Mouse (Mus musculus): Measurements from ENCODE around the gene Macf1. TPM values are rescaled to one million over a fixed set of nuclear protein-coding genes. Genes with fewer than 3 reads are reported as not detected.
"Not testable (repeated sequence)": the region's sequence is repeated elsewhere in the genome, so short reads cannot be mapped to it uniquely, and the experiment has no call there.

The Macf1 gene
- polyA plus RNA-seq, 1 experiment from 2014 or later = 75.7 TPM

DNA sequence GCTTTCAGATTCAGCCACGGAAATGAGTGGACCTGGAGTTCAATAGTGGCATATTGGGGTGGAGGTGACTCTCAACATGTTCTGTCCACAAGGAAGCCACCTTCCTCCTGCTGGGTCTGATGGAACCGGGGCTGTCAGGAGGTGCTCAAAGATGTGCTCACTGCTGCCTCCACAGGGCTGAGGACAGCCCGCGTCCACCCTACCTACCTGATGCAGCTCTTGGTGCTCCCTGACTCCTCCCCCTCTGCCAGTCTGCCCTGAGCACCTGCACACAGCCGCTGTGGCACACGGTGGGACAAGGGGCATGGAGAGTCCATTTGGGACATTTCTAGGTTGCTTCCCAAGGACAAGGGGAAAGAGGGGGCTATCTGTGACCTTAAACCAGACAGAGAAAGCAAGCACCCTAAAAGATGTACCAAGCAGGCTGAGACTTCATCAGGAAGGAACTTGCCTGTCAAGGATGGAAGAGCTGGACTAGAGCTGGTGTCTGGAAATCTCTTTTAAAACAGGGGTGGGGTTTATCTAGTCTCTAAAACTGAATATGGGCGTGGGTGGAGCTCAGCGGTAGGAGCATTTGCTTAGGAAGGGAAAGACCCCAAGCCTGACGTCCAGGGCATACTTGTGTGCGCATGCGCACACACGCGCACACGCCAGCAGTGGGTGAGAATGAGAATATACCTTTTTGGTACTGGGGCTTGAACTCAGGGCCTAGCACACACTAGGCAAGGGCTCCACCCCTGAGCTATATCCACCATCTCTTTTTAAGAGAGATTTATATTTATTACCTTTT lies 348.2 kb downstream of the Macf1 start:
- H3K9ac ChIP-seq (ENCODE audit: low read depth, low read length) = no peak overlapping the region
- H3K9me3 ChIP-seq (replicated peaks; ENCODE audit: control insufficient read depth, low read length, poor library complexity, severe bottlenecking) = no peaks in the 10 kb centered on the region; the same call in 1 of the 2 replicates
- 64% methylated on average over 14 of the region's 14 CpGs for WGBS
- no peaks in the 10 kb centered on the region for H3K4me1 ChIP-seq (ENCODE audit: control insufficient read depth, insufficient read depth, low read length)
- peaks cover 9% of the 10 kb centered on the region for H3K27me3 ChIP-seq (ENCODE audit: control insufficient read depth, insufficient read depth, low read depth, low read length)
- H3K36me3 ChIP-seq (ENCODE audit: control insufficient read depth, insufficient read depth, low read length) = no peaks in the 10 kb centered on the region
- ATAC-seq = no peak
- no peak overlapping the region for H3K4me2 ChIP-seq (ENCODE audit: low read length)
- no peak overlapping the region for H3K27ac ChIP-seq (ENCODE audit: low read length)
- H3K4me3 ChIP-seq (ENCODE audit: low read depth, low read length) = no peak overlapping the region

DNA sequence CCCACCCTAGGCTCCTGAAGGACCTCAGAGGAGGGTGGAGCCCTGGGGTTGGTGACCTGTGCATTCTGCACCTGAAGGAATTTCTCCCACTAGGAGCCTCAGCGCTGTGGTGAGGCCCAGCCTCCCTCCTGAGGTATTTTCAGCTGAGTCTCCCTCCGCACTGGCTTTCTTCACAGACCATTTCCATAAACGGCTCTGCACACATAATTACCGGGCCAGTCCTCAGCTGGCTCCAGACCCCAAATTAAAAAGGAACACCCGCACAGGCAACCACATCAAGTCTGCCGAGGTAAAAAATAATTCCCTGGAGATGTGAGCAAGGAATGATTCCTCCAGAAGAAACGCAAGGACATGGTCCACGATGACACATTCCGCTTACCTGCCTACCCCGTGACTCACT lies 348.9 kb downstream of the Macf1 start:
- not testable (repeated sequence) for H3K4me2 ChIP-seq (ENCODE audit: low read length); H3K36me3 ChIP-seq (ENCODE audit: control insufficient read depth, insufficient read depth, low read length); H3K4me1 ChIP-seq (ENCODE audit: control insufficient read depth, insufficient read depth, low read length); H3K27me3 ChIP-seq (ENCODE audit: control insufficient read depth, insufficient read depth, low read depth, low read length); H3K9me3 ChIP-seq (replicated peaks; ENCODE audit: control insufficient read depth, low read length, poor library complexity, severe bottlenecking); H3K27ac ChIP-seq (ENCODE audit: low read length); ATAC-seq; H3K9ac ChIP-seq (ENCODE audit: low read depth, low read length); H3K4me3 ChIP-seq (ENCODE audit: low read depth, low read length)
- WGBS = 77% methylated on average over 10 of the region's 10 CpGs

DNA sequence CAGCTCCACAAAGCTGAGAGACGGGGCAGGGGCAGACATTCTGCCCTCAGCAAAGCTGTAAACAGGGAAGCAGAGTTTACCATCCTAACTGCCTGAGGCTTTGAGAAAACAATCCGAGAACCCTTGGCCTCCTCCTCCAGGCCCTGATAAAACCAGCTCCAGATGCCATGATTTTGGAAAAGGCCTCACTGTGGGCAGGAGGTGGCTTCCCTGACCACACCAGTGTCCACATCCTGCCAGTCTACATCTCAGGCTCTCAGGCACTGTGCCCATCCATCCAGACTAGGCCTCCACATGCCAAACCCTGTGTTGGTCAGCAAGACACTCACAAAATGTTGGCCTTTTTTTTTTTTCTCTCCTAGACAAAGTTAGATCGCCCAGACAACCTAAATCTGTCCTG lies 350.0 kb downstream of the Macf1 start:
- H3K9me3 ChIP-seq (replicated peaks; ENCODE audit: control insufficient read depth, low read length, poor library complexity, severe bottlenecking) = no peaks in the 10 kb centered on the region; the same call in 1 of the 2 replicates
- ATAC-seq = no peak
- no peak overlapping the region for H3K4me3 ChIP-seq (ENCODE audit: low read depth, low read length)
- H3K36me3 ChIP-seq (ENCODE audit: control insufficient read depth, insufficient read depth, low read length) = no peaks in the 10 kb centered on the region
- 81% methylated on average over 3 of the region's 3 CpGs for WGBS
- no peak overlapping the region for H3K4me2 ChIP-seq (ENCODE audit: low read length)
- H3K27me3 ChIP-seq (ENCODE audit: control insufficient read depth, insufficient read depth, low read depth, low read length) = no peaks in the 10 kb centered on the region
- no peak overlapping the region for H3K27ac ChIP-seq (ENCODE audit: low read length)
- H3K9ac ChIP-seq (ENCODE audit: low read depth, low read length) = no peak overlapping the region
- no peaks in the 10 kb centered on the region for H3K4me1 ChIP-seq (ENCODE audit: control insufficient read depth, insufficient read depth, low read length)

DNA sequence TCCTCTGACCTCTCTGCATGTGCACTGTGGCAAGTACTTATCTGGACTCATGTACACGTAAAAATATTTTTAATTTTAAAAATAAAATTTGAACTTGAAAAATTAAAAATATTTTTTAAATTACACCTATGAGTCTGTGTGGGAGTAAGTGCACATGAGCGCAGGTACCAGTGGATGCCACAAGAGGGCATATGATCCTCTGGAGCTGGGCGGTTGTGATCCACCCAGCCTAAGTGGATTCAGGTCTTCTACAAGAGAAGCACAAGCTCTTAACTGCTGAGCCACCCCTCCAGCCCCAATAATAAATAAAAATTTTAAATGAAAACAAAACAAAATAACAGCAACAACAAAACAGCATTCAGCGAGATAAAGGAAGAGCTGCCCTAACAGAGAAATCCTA lies 351.0 kb downstream of the Macf1 start:
- no peaks in the 10 kb centered on the region for H3K27me3 ChIP-seq (ENCODE audit: control insufficient read depth, insufficient read depth, low read depth, low read length)
- no peak overlapping the region for H3K4me2 ChIP-seq (ENCODE audit: low read length)
- H3K4me3 ChIP-seq (ENCODE audit: low read depth, low read length) = no peak overlapping the region
- H3K4me1 ChIP-seq (ENCODE audit: control insufficient read depth, insufficient read depth, low read length) = no peaks in the 10 kb centered on the region
- 96% methylated on average over 4 of the region's 4 CpGs for WGBS
- no peak overlapping the region for H3K27ac ChIP-seq (ENCODE audit: low read length)
- no peak for ATAC-seq
- H3K9me3 ChIP-seq (replicated peaks; ENCODE audit: control insufficient read depth, low read length, poor library complexity, severe bottlenecking) = no peaks in the 10 kb centered on the region; the same call in 1 of the 2 replicates
- H3K9ac ChIP-seq (ENCODE audit: low read depth, low read length) = no peak overlapping the region
- no peaks in the 10 kb centered on the region for H3K36me3 ChIP-seq (ENCODE audit: control insufficient read depth, insufficient read depth, low read length)

DNA sequence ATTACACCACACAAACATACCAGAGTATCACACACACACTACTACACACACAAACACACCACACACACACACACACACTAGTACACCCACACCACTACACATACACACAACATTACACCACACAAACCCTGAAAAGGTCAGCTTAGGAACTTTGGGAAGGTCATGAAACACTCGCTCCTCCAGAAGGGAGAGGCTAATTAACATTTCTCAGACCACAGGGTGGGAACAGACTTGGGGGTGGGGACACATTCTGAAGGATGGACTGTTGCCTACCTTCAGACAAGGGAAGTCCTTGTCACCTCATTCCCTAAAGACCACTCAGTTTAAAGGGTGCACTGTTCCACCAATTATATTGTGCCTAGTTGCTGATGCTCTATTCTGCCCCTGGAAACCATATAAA lies 352.2 kb downstream of the Macf1 start:
- not testable (repeated sequence) for H3K9ac ChIP-seq (ENCODE audit: low read depth, low read length); H3K27ac ChIP-seq (ENCODE audit: low read length); H3K4me3 ChIP-seq (ENCODE audit: low read depth, low read length); H3K4me1 ChIP-seq (ENCODE audit: control insufficient read depth, insufficient read depth, low read length); H3K9me3 ChIP-seq (replicated peaks; ENCODE audit: control insufficient read depth, low read length, poor library complexity, severe bottlenecking); H3K27me3 ChIP-seq (ENCODE audit: control insufficient read depth, insufficient read depth, low read depth, low read length); H3K36me3 ChIP-seq (ENCODE audit: control insufficient read depth, insufficient read depth, low read length); ATAC-seq; H3K4me2 ChIP-seq (ENCODE audit: low read length)
- WGBS = 71% methylated on average over 1 of the region's 1 CpGs

DNA sequence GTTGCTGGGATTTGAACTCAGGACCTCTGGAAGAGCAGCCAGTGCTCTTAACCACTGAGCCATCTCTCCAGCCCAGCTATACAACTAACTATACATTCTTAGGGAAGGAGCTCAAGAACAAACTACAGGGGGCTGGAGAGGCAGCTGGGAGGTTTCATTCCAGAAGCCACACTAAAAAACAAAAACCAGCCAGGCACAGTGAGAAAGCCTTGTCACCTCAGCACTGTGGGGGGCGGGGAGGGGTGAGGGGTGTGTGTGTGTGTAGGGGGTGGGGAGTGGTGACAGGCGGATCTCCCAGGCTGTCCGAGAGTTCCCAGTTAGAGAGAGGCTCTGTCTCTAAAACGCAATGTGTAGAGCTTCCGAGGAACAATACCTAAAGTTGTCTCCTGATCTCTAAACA lies 352.8 kb downstream of the Macf1 start:
- Histone ChIP-seq H3K4me2 (ENCODE audit: low read length) (no peak overlapping the region), H3K36me3 (ENCODE audit: control insufficient read depth, insufficient read depth, low read length) (no peaks in the 10 kb centered on the region), H3K27me3 (ENCODE audit: control insufficient read depth, insufficient read depth, low read depth, low read length) (no peaks in the 10 kb centered on the region), H3K27ac (ENCODE audit: low read length) (no peak overlapping the region), H3K9ac (ENCODE audit: low read depth, low read length) (no peak overlapping the region), H3K4me3 (ENCODE audit: low read depth, low read length) (no peak overlapping the region), H3K4me1 (ENCODE audit: control insufficient read depth, insufficient read depth, low read length) (no peaks in the 10 kb centered on the region), H3K9me3 (replicated peaks; ENCODE audit: control insufficient read depth, low read length, poor library complexity, severe bottlenecking) (no peaks in the 10 kb centered on the region; the same call in 1 of the 2 replicates)
- no peak for ATAC-seq
- 68% methylated on average over 5 of the region's 5 CpGs for WGBS

DNA sequence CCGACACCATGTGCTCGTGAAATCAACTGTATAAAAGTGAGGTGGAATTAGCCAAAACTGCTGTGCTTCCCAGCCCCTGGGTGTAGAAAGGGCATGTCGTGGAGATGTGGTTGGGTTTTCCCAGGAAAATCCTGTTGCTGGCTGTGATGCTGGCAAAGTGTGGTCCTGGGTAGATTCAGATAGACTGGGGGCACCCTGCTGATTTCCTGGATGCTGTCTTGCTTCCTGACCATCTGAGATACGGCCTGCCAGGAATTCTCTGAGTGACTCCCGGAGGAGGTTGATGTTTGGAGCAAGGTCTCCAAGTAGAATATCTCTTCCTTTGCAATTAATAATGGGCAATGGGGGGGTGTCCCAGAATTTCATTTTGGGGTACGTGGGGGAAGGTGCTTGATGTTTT lies 355.2 kb downstream of the Macf1 start:
- H3K9ac ChIP-seq (ENCODE audit: low read depth, low read length) = no peak overlapping the region
- no peaks in the 10 kb centered on the region; the same call in 1 of the 2 replicates for H3K9me3 ChIP-seq (replicated peaks; ENCODE audit: control insufficient read depth, low read length, poor library complexity, severe bottlenecking)
- no peak overlapping the region for H3K4me2 ChIP-seq (ENCODE audit: low read length)
- no peak overlapping the region for H3K4me3 ChIP-seq (ENCODE audit: low read depth, low read length)
- no peaks in the 10 kb centered on the region for H3K27me3 ChIP-seq (ENCODE audit: control insufficient read depth, insufficient read depth, low read depth, low read length)
- ATAC-seq = no peak
- H3K27ac ChIP-seq (ENCODE audit: low read length) = no peak overlapping the region
- no peaks in the 10 kb centered on the region for H3K4me1 ChIP-seq (ENCODE audit: control insufficient read depth, insufficient read depth, low read length)
- H3K36me3 ChIP-seq (ENCODE audit: control insufficient read depth, insufficient read depth, low read length) = no peaks in the 10 kb centered on the region
- 72% methylated on average over 6 of the region's 6 CpGs for WGBS

DNA sequence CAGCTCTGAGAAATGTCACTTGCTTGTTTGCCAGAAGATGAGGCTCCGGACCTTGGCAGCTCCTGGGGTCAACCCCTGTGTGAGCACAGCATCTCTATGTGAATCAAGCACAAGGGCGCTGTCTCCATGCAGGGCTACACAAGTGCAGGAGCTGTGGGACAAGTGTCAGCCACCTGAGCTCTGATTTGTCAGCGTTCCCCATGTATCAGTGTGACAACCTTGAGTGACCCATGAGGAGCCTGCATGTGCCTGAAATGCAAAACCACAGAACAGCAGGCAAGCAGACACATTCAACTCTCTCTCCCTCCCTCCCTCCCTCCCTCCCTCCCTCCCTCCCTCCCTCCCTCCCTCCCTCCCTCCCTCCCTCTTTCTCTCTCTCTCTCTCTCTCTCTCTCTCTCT lies 356.5 kb downstream of the Macf1 start:
- WGBS = 50% methylated on average over 3 of the region's 3 CpGs
- ATAC-seq = no peak
- Histone ChIP-seq H3K4me3 (ENCODE audit: low read depth, low read length) (no peak overlapping the region), H3K27ac (ENCODE audit: low read length) (no peak overlapping the region), H3K27me3 (ENCODE audit: control insufficient read depth, insufficient read depth, low read depth, low read length) (peaks cover 3% of the 10 kb centered on the region; the same call in 1 of the 2 replicates), H3K9ac (ENCODE audit: low read depth, low read length) (no peak overlapping the region), H3K4me1 (ENCODE audit: control insufficient read depth, insufficient read depth, low read length) (no peaks in the 10 kb centered on the region), H3K9me3 (replicated peaks; ENCODE audit: control insufficient read depth, low read length, poor library complexity, severe bottlenecking) (no peaks in the 10 kb centered on the region), H3K4me2 (ENCODE audit: low read length) (no peak overlapping the region), H3K36me3 (ENCODE audit: control insufficient read depth, insufficient read depth, low read length) (no peaks in the 10 kb centered on the region)

DNA sequence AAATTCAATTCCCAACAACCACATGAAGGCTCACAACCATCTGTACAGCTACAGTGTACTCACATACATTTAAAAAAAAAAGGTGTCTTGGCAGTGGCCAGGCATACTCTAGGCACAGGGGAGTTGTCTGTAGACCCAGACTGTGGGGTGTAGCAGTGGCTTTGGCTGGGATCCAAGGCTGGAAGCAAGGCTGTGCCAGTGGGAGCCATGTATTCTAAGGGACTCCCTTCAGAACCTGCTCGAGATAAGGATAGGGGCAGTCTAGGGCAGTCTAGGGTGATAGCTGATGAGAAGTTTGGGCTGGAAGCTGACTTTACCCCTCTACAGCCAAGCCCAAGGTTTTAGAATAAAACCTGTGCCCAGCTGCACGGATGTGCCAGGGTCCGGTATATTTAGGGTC lies 358.1 kb downstream of the Macf1 start:
- ATAC-seq = no peak
- no peak overlapping the region for H3K4me3 ChIP-seq (ENCODE audit: low read depth, low read length)
- no peak overlapping the region for H3K27ac ChIP-seq (ENCODE audit: low read length)
- H3K27me3 ChIP-seq (ENCODE audit: control insufficient read depth, insufficient read depth, low read depth, low read length) = peaks cover 9% of the 10 kb centered on the region
- no peaks in the 10 kb centered on the region for H3K4me1 ChIP-seq (ENCODE audit: control insufficient read depth, insufficient read depth, low read length)
- no peaks in the 10 kb centered on the region for H3K36me3 ChIP-seq (ENCODE audit: control insufficient read depth, insufficient read depth, low read length)
- H3K9ac ChIP-seq (ENCODE audit: low read depth, low read length) = no peak overlapping the region
- WGBS = 80% methylated on average over 3 of the region's 3 CpGs
- H3K4me2 ChIP-seq (ENCODE audit: low read length) = no peak overlapping the region
- H3K9me3 ChIP-seq (replicated peaks; ENCODE audit: control insufficient read depth, low read length, poor library complexity, severe bottlenecking) = no peaks in the 10 kb centered on the region

Measured in midbrain, embryonic 16.5 days (tissue).